Mouse (Mus musculus): ENCODE measurements at regions not wholly inside any gene's neighbourhood (a gene's known extent, or its start where the extent isn't known, plus 50 kb on each side); places are given as distances from the start of the nearest gene placed in this dataset.

DNA sequence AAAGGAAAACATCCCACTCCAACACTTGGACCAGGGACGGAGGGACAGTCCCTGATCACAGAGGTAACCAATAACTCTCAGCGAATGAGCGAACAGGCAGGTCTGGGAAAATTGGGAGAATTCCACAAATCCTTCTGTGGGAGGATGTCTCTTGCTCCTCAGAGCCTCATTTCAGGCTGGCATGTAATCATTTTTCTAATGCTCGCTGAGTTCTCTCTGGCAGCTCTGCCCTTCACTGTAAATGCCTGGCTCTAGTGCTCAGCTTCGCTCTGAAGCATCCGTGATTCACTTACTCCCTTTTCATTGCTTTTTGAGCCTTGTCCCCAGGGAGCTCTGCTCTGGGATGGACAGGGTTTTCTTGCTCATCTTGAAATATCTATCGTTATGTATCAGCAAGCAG, 283.6 kb downstream of the Tle4 start:
- TF ChIP-seq CTCF (IDR thresholded peaks at IDR 0.05; ENCODE audit: low read depth, low read length) (no peak), POLR2A (IDR thresholded peaks at IDR 0.05; ENCODE audit: extremely low read depth, insufficient read depth, low read length) (no peak)

Measured in liver, adult 2 months (tissue).